Mouse (Mus musculus) neural tube, embryonic 11.5 days (tissue): ENCODE data around the gene Hrh3. TPM values are rescaled to one million over a fixed set of nuclear protein-coding genes. Genes with fewer than 3 reads are reported as not detected.

ENCODE experiments used
- ATAC-seq: fragments of 200-750 bp; cut with Nextera tagmentation; 2 replicates; pipeline ENCODE4 v1.8.0; 2017; ENCODE audit warnings: moderate number of reproducible peaks, mild to moderate bottlenecking, moderate TSS enrichment, moderate library complexity; ENCODE audit not compliant: insufficient read depth, low FRiP score, low TSS enrichment
- DNase-seq: peaks from one replicate; pipeline ENCODE4 v3.0.0-alpha.2; 2015; ENCODE audit warnings: low spot score
- H3K27ac ChIP-seq: fragments of 300-500 bp; sonication (generic); 2 replicates; pipeline ENCODE4 v1.5.1; 2014; ENCODE audit warnings: low read depth, mild to moderate bottlenecking, low read length
- H3K27me3 ChIP-seq: fragments of 300-500 bp; sonication (generic); 2 replicates; pipeline ENCODE4 v1.6.1; 2014; ENCODE audit warnings: mild to moderate bottlenecking, low read length, mixed read lengths; ENCODE audit not compliant: control insufficient read depth, insufficient read depth
- H3K36me3 ChIP-seq: fragments of 300-500 bp; sonication (generic); 2 replicates; pipeline ENCODE4 v1.6.1; 2014; ENCODE audit warnings: mild to moderate bottlenecking, low read length, moderate library complexity, mixed read lengths; ENCODE audit not compliant: control insufficient read depth, insufficient read depth
- H3K4me1 ChIP-seq: fragments of 300-500 bp; sonication (generic); 2 replicates; pipeline ENCODE4 v1.6.1; 2014; ENCODE audit warnings: low read length, mixed read lengths; ENCODE audit not compliant: control insufficient read depth, insufficient read depth
- H3K4me2 ChIP-seq: fragments of 300-500 bp; sonication (generic); 2 replicates; pipeline ENCODE4 v1.6.1; 2014; ENCODE audit warnings: low read depth, mild to moderate bottlenecking, moderate library complexity
- H3K4me3 ChIP-seq: fragments of 300-500 bp; sonication (generic); 2 replicates; pipeline ENCODE4 v1.5.1; 2014; ENCODE audit warnings: low read depth, low read length
- H3K9ac ChIP-seq: fragments of 300-500 bp; sonication (generic); 2 replicates; pipeline ENCODE4 v1.6.1; 2014; ENCODE audit warnings: mild to moderate bottlenecking, low read length
- H3K9me3 ChIP-seq: fragments of 300-500 bp; sonication (generic); 2 replicates; pipeline ENCODE4 v1.6.1; 2016; ENCODE audit warnings: low read length; ENCODE audit not compliant: control insufficient read depth
- WGBS: fragments of 180-500 bp; shearing (Covaris S2); extraction: QIAGEN DNeasy Blood & Tissue Kit; methylation state at CpG from one replicate; pipeline ENCODE4 v1.1.7; 2014; 5-methylcytosine and 5-hydroxymethylcytosine counted together
- polyA plus RNA-seq: library from polyadenylated mRNA; unstranded; fragments of >200 nt; fragmentation: Nextera tagmentation; extraction: Ambion mirVana; gene quantifications from 2 replicates; pipeline ENCODE4 v1.2.1, GENCODE M21; 2014

Gene Hrh3
- polyA plus RNA-seq, 1 experiment from 2014 or later, result 1.4 TPM

DNA sequence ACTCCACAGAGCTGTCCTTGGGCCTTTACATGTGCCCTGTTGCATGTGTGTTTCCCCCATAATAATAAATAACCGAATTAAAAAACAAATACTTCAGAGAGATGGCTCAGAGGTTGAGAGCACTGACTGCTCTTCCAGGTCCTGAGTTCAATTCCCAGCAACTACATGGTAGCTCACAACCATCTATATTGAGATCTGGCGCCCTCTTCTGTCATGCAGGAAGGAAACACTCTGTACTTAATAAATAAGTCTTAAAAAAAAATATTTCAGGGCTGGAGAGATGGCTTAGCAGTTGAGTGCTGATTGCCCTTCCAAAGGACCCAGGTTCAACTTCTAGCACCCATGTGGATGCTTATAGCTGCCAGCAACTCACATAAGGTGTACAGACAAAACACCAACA is 19.9 kb upstream of the Hrh3 start:
- Histone ChIP-seq H3K27ac (no peak overlapping the region), H3K36me3 (no peaks in the 10 kb centered on the region), H3K9me3 (no peaks in the 10 kb centered on the region), H3K4me3 (no peak overlapping the region), H3K9ac (no peak overlapping the region), H3K4me2 (no peak overlapping the region), H3K27me3 (no peaks in the 10 kb centered on the region), H3K4me1 (peaks cover 22% of the 10 kb centered on the region)
- 86% methylated on average over 2 of the region's 2 CpGs for WGBS
- DNase-seq (no peak), ATAC-seq (no peak)

DNA sequence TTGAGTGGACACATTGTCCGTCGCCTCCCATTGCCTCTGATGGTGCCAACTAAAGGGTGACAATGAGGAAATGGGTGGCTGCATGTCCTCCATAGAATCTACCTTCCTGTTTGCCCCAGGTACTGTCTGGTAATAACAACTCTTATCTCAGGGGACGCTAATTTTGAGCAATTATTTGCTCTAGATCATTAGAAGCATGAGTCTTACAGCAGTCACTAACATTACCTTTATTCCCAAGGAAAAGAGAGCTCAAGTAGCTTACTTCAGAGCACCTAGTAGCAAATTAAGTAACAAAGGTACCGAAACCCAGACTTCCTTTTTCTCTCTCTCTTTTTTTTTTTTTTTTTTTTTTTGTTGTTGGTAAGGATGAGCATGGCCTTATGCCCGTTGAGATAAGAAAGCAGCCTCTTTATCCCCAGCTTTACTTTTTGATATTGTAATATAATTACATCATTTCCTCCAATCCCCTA is 16.0 kb upstream of the Hrh3 start:
- H3K27ac ChIP-seq, result no peak overlapping the region

DNA sequence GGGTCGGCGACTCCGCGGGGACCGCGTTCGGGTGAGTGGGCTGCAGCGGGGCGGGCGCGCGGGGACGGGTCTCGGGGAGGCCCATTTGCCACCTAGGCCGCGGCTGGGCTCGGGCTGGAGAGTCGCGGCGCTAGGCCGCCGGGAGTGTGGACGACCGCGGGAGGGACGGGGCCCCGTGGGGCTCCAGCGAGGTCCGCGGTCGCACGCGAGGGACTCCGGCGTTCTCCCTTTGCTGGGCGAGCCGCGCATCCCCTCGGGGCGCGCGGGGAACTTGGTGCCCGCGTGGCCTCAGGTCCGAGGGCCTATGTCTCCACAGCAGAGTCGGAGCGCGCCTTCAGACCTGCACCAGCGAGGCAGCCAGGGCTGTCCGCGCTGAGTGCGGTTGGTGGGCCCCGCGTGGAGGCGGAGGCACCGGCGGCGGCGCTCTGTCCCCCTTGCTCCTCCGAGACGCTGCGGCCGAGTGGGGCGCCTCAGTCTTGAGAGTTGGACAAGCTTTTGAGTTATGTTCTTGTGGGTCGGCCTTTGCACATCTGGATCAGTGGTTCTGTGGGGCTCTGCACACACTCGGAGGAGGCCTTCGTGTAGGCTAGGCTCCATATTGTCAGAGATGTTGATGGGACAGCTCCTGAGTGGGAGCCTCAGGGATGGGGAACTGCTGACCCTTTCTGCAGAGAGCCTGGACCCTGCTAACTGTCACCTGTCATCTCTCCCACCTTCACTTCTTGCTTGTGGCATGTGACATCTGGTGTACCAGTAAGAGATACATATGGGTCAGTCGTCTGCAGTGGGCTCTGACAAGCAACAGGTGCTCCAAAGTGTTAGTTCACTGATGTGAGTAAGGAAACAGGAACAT is 15.4 kb upstream of the Hrh3 start:
- no peaks in the 10 kb centered on the region for H3K27me3 ChIP-seq
- DNase-seq, result peak; percentile 56
- H3K27ac ChIP-seq, result peak overlapping the region; percentile 39; the same call in 1 of the 2 replicates
- H3K9ac ChIP-seq, result peak overlapping the region; percentile 83
- peak; percentile 8; the same call in 1 of the 2 replicates for ATAC-seq
- H3K9me3 ChIP-seq, result no peaks in the 10 kb centered on the region
- peak overlapping the region; percentile 94 for H3K4me2 ChIP-seq
- WGBS, result under 1% methylated on average over 44 of the region's 68 CpGs
- peaks cover 25% of the 10 kb centered on the region for H3K4me1 ChIP-seq
- H3K4me3 ChIP-seq, result peak overlapping the region; percentile 88
- no peaks in the 10 kb centered on the region for H3K36me3 ChIP-seq

More for the DNA sequence above, 16.0 kb upstream of the Hrh3 start:
- Histone ChIP-seq H3K9me3 (no peaks in the 10 kb centered on the region), H3K27me3 (no peaks in the 10 kb centered on the region), H3K4me2 (peak overlapping the region; percentile 94), H3K4me1 (peaks cover 25% of the 10 kb centered on the region), H3K36me3 (no peaks in the 10 kb centered on the region), H3K4me3 (peak overlapping the region; percentile 88), H3K9ac (peak overlapping the region; percentile 83)
- ATAC-seq (no peak), DNase-seq (no peak)
- 75% methylated on average over 5 of the region's 5 CpGs for WGBS

DNA sequence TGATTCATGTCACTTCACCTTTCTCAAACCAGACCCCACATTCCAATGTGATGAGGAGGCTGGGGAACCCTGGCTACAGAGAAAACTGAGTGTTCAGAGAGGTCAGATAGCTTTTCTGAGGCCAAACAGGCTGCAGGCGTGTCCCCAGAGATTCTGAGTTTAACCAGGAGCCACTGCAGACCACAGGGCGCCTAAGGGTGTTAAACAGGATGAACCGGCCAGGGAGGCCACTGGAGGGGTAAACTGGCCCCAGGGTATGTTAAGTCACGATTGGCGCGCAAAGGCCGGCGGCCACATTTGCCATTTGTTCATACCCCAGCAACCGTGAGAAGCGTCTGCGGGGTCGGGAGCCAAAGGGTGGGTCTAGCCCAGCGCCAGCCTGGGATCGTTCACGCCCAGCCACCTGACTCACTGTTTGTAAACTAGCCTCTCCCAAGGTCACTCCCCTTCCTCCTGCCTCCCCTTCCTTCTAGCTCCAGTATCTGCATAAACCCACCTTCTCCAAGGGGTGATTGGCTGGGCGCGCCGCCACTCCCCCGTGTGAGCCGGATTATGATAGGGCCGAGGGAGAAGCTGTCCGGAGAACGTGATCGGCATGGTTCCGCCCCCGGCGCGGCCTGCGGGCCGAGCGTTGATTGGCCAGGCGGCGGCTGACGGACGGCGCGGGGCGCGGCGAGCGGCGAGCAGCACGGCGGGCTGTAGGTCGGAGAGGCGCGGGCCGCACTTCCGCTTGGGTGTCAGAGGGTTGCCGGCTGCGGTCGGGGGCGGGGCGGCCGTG is 14.6 kb upstream of the Hrh3 start, which contains the start of gene Osbpl2:
Gene Osbpl2, plus strand, starts transcription at position 646 of the 778 bp plus-strand sequence.
- Histone ChIP-seq H3K27ac (peak within 1 kb of the TSS; percentile 91), H3K36me3 (no peaks in the 10 kb centered on the region), H3K9ac (peak within 1 kb of the TSS; percentile 83), H3K4me3 (peak within 1 kb of the TSS; percentile 88), H3K27me3 (no peaks in the 10 kb centered on the region), H3K4me1 (peaks cover 25% of the 10 kb centered on the region), H3K9me3 (no peaks in the 10 kb centered on the region), H3K4me2 (peak within 1 kb of the TSS; percentile 94)
- peak; percentile 95 for ATAC-seq
- peak; percentile 99 for DNase-seq
- under 1% methylated on average over 52 of the region's 55 CpGs for WGBS

DNA sequence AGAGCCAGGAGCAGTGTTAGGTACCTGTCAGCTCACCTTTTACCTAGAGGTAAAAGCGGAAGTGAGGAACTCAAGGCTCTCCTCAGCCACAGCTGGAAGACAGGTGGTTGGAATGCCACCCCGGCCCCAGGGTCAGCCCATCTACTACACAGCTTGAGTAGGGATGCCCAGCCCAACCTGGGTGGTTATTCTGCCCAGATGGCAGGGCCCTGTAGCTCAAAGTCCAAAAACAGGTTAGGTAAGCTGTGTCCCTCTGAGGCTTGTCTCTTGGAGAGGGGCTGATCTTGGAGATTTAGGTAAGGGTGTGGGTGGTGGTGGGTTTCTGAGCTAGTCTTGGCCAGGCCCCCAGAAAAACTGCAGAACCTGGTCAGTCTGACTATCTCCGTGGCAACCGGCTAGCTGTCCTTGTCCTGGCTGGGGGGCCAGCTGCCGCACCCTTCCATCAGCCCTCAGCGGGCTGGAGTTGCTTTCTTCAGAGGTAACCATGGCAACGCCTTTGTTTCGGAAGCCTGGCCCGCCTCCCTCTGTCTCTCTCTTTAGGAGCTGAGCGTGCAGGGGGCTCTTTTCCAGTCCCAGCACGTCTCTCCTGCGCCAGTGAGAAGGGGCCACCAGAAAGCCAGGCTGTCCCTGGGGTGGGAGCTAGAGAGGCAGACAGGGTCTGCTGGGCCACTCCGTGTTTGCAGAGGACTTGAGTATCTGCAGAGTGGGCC is 13.4 kb upstream of the Hrh3 start:
- peak; percentile 84 for DNase-seq
- Histone ChIP-seq H3K4me3 (no peak overlapping the region; the same call in 1 of the 2 replicates), H3K9ac (peak overlapping the region; percentile 37)

DNA sequence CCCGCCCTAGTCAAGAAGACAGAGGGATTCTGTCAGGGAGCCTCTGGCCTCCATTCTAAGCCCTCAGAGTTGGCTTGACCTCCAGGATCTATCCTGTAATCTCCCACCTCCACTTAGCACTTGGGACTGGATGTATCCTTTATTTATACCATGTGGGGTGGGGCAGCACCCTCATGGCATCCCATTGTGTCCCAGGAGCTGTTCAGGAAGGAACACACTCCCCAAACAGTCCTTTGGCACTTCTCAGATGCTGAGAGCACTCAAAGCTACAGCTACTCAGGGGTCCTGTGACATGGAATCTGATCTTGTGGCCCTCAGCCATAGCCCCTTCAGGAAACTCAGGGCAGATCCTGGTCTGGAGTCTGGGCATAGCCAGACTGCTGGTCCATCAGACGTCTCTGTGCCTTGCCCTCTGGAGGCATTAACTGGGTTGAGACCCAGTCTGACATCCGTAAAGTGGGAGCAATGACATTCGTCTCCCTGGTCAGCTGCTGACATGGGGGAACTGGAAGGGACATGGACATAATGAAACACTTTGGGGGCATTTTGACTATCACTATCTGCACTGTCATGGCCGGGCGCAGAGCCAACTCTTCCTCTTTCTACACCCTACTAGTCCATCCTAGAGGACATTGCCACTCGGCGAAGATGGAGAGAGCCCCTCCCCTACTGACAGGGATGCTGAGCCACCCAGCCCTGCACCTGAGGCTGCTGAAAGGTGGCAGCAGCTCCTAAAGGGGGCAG is 12.6 kb upstream of the Hrh3 start:
- 71% methylated on average over 8 of the region's 8 CpGs for WGBS
- ATAC-seq (no peak), DNase-seq (no peak)
- no peaks in the 10 kb centered on the region for H3K9me3 ChIP-seq
- peaks cover 25% of the 10 kb centered on the region for H3K4me1 ChIP-seq
- no peaks in the 10 kb centered on the region for H3K36me3 ChIP-seq
- H3K27ac ChIP-seq, result peak overlapping the region; percentile 91
- peak overlapping the region; percentile 15; the same call in 1 of the 2 replicates for H3K9ac ChIP-seq
- H3K4me2 ChIP-seq, result peak overlapping the region; percentile 52
- H3K4me3 ChIP-seq, result no peak overlapping the region
- no peaks in the 10 kb centered on the region for H3K27me3 ChIP-seq

More for the DNA sequence above, 13.4 kb upstream of the Hrh3 start:
- peak overlapping the region; percentile 52 for H3K4me2 ChIP-seq
- H3K27ac ChIP-seq, result peak overlapping the region; percentile 91
- peaks cover 25% of the 10 kb centered on the region for H3K4me1 ChIP-seq
- peak; percentile 58 for ATAC-seq
- H3K36me3 ChIP-seq, result no peaks in the 10 kb centered on the region
- 9% methylated on average over 13 of the region's 13 CpGs for WGBS
- no peaks in the 10 kb centered on the region for H3K9me3 ChIP-seq
- H3K27me3 ChIP-seq, result no peaks in the 10 kb centered on the region

DNA sequence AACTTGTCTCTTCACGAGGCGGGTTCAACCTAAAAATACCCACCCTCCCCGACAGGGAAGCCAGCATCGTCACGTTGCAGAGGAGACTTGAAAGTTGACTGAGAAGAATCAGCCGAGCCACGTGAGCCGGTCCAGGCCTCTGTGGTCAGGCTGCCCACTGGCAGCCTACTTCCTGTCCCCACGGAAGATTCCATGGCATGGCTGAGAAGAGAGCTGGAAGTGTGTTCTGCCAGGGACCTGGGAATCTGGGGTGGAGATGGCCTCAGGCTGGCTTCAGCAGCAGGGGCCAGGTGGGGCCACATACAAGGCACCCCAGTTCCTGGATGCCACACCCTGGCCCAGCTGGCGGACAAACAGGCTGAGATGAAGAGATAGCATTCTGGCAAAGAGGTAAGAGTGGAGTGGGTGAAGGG is 11.8 kb upstream of the Hrh3 start:
- Histone ChIP-seq H3K36me3 (no peaks in the 10 kb centered on the region), H3K4me1 (peaks cover 25% of the 10 kb centered on the region), H3K4me2 (no peak overlapping the region), H3K4me3 (no peak overlapping the region), H3K9me3 (no peaks in the 10 kb centered on the region), H3K27ac (no peak overlapping the region), H3K27me3 (no peaks in the 10 kb centered on the region), H3K9ac (no peak overlapping the region)
- no peak for DNase-seq
- no peak for ATAC-seq
- 83% methylated on average over 10 of the region's 10 CpGs for WGBS

DNA sequence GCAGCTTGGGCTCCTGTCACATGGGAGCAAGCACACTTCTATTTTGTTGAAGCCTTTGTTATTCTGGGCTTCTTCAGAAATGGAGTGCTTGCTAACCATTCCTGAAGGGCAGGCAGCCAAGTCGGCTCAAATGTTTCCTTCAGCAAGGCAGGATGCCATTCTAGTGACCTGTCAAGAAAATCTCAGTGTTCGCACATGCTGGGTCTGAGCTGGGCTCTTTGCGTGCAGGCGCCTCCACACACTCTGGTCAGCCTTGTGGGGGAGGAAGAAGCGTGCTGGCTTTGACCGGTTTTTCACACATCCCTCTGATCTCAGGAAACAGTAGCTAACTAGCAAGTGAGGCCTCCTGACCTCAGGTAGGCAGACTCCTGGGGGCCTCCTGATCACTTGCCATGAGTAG is 11.0 kb upstream of the Hrh3 start:
- ATAC-seq (no peak), DNase-seq (no peak)
- WGBS, result 60% methylated on average over 6 of the region's 6 CpGs
- Histone ChIP-seq H3K9me3 (no peaks in the 10 kb centered on the region), H3K4me2 (no peak overlapping the region), H3K27ac (no peak overlapping the region), H3K27me3 (no peaks in the 10 kb centered on the region), H3K4me3 (no peak overlapping the region), H3K36me3 (no peaks in the 10 kb centered on the region), H3K9ac (no peak overlapping the region), H3K4me1 (peaks cover 24% of the 10 kb centered on the region)
